Mouse (Mus musculus) forebrain, embryonic 15.5 days (tissue): ENCODE measurements around the gene Syngap1. TPM values are rescaled to one million over a fixed set of nuclear protein-coding genes. Genes with fewer than 3 reads are reported as not detected.

Experiments
- microRNA-seq: library from miRNA; unstranded; fragments of <30 nt; microRNA quantifications from one replicate; pipeline ENCODE4, GENCODE M21; 2016
- polyA plus RNA-seq: library from polyadenylated mRNA; unstranded; fragments of >200 nt; fragmentation: Nextera tagmentation; extraction: Ambion mirVana; gene quantifications from 2 replicates; pipeline ENCODE4 v1.2.1, GENCODE M21; 2015

The Syngap1 gene
- polyA plus RNA-seq, 1 experiment from 2014 or later: 6.5 TPM

Small RNA genes within 50 kb of the gene (microRNA-seq; reads per million reads assigned to microRNA genes)
- not detected for gene Gm27775
- gene Mir3083: not detected
- 1.1 reads per million for gene Mir6968

Other genes starting within 250 kb of the Syngap1 start
- 14.9 and 16.8 TPM in 2 replicates for gene Crebrf, start 225.6 kb upstream of the Syngap1 start, polyA plus RNA-seq
- 51.0 and 54.5 TPM in 2 replicates for gene Bnip1, start 160.2 kb upstream of the Syngap1 start, polyA plus RNA-seq
- 0.59 TPM in 1 of 2 replicates, not detected in the other for gene Nkx2-5, start 96.2 kb upstream of the Syngap1 start, polyA plus RNA-seq
- gene Kifc5b, start 24.2 kb upstream of the Syngap1 start, polyA plus RNA-seq: 4.3 and 5.5 TPM in 2 replicates
- 17.2 and 18.3 TPM in 2 replicates for gene Phf1, start 8.2 kb upstream of the Syngap1 start, polyA plus RNA-seq
- gene Cuta, start 1.7 kb upstream of the Syngap1 start, polyA plus RNA-seq: 144 and 150 TPM in 2 replicates
- 15.8 and 17.2 TPM in 2 replicates for gene Zbtb9, start 31.9 kb downstream of the Syngap1 start, polyA plus RNA-seq
- 2.3 and 2.7 TPM in 2 replicates for gene Bak1, start 87.8 kb downstream of the Syngap1 start, polyA plus RNA-seq
- gene Itpr3, start 116.1 kb downstream of the Syngap1 start, polyA plus RNA-seq: 0.43 and 0.46 TPM in 2 replicates
- 278 and 295 TPM in 2 replicates for gene Uqcc2, start 192.7 kb downstream of the Syngap1 start, polyA plus RNA-seq
- gene Ip6k3, start 226.5 kb downstream of the Syngap1 start, polyA plus RNA-seq: 0.17 and 0.31 TPM in 2 replicates